Mouse (Mus musculus) forebrain, embryonic 14.5 days (tissue): ENCODE measurements at regions not wholly inside any gene's neighbourhood (a gene's known extent, or its start where the extent isn't known, plus 50 kb on each side); places are given as distances from the start of the nearest gene placed in this dataset.
A peak's percentile ranks its signal among the peaks of the same experiment; 100 is the strongest.

ENCODE experiments used
- ATAC-seq: fragments of 200-750 bp; cut with Nextera tagmentation; 2 replicates; pipeline ENCODE4 v1.8.0; 2017; ENCODE audit warnings: mild to moderate bottlenecking, moderate library complexity
- DNase-seq: peaks from one replicate; pipeline ENCODE4 v3.0.0-alpha.2; 2015; ENCODE audit warnings: low spot score
- H3K27ac ChIP-seq: fragments of 300-500 bp; sonication (generic); 2 replicates; pipeline ENCODE4 v1.5.1; 2014; ENCODE audit warnings: low read depth, mild to moderate bottlenecking, control low read depth, low read length, moderate library complexity
- H3K27me3 ChIP-seq: fragments of 300-500 bp; sonication (generic); replicated peaks from 2 replicates; pipeline ENCODE4 v1.6.1; 2014; ENCODE audit warnings: low read length, control low read depth, mixed read lengths; ENCODE audit not compliant: control insufficient read depth, insufficient read depth
- H3K36me3 ChIP-seq: fragments of 300-500 bp; sonication (generic); 2 replicates; pipeline ENCODE4 v1.6.1; 2014; ENCODE audit warnings: low read length, control low read depth; ENCODE audit not compliant: control insufficient read depth, insufficient read depth
- H3K4me1 ChIP-seq: fragments of 300-500 bp; sonication (generic); 2 replicates; pipeline ENCODE4 v1.6.1; 2014; ENCODE audit warnings: antibody characterized with exemption, low read length, control low read depth; ENCODE audit not compliant: control insufficient read depth, insufficient read depth
- H3K4me2 ChIP-seq: fragments of 300-500 bp; sonication (generic); 2 replicates; pipeline ENCODE4 v1.6.1; 2014; ENCODE audit warnings: mild to moderate bottlenecking, control low read depth, low read length
- H3K4me3 ChIP-seq: fragments of 300-500 bp; sonication (generic); 2 replicates; pipeline ENCODE4 v1.5.1; 2014; ENCODE audit warnings: low read depth, low read length, control low read depth
- H3K9ac ChIP-seq: fragments of 300-500 bp; sonication (generic); 2 replicates; pipeline ENCODE4 v1.6.1; 2014; ENCODE audit warnings: mild to moderate bottlenecking, low read length, control low read depth, moderate library complexity
- H3K9me3 ChIP-seq: fragments of 300-500 bp; sonication (generic); replicated peaks from 2 replicates; pipeline ENCODE4 v1.6.1; 2016; ENCODE audit warnings: low read length, control low read depth, mixed read lengths; ENCODE audit not compliant: control insufficient read depth
- WGBS: fragments of 180-500 bp; shearing (Covaris S2); extraction: QIAGEN DNeasy Blood & Tissue Kit; methylation state at CpG from one replicate; pipeline ENCODE4 v1.1.7; 2014; 5-methylcytosine and 5-hydroxymethylcytosine counted together

DNA sequence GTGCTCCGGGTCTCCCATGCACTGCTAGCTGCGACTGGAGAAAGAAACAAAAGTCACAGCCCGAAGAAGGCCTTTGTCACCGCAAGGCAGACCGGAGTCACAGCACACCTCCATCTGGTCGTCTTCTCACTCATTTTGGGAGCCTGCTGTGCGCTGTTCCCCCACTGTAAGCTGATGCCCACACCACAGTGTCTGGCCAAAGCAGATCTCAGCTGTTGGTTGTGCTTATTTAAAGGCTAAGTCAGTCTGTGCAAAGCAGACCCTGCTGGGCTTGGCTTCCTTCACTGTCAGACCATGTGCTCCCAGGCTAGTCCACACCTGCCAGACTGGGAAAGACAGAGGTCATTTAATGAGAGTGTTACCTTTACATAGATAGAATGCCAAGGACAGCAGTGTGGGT, 463.8 kb upstream of the Zmiz1 start:
- Histone ChIP-seq H3K9ac (no peak overlapping the region), H3K9me3 (no peaks in the 10 kb centered on the region; the same call in 1 of the 2 replicates), H3K4me2 (no peak overlapping the region), H3K4me1 (peaks cover 34% of the 10 kb centered on the region), H3K27ac (no peak overlapping the region), H3K27me3 (no peaks in the 10 kb centered on the region), H3K36me3 (no peaks in the 10 kb centered on the region), H3K4me3 (no peak overlapping the region)
- DNase-seq (peak; percentile 52), ATAC-seq (0 out of 2 replicates have a peak, but pooled peaks have one; percentile 25)
- 63% methylated on average over 7 of the region's 7 CpGs for WGBS

DNA sequence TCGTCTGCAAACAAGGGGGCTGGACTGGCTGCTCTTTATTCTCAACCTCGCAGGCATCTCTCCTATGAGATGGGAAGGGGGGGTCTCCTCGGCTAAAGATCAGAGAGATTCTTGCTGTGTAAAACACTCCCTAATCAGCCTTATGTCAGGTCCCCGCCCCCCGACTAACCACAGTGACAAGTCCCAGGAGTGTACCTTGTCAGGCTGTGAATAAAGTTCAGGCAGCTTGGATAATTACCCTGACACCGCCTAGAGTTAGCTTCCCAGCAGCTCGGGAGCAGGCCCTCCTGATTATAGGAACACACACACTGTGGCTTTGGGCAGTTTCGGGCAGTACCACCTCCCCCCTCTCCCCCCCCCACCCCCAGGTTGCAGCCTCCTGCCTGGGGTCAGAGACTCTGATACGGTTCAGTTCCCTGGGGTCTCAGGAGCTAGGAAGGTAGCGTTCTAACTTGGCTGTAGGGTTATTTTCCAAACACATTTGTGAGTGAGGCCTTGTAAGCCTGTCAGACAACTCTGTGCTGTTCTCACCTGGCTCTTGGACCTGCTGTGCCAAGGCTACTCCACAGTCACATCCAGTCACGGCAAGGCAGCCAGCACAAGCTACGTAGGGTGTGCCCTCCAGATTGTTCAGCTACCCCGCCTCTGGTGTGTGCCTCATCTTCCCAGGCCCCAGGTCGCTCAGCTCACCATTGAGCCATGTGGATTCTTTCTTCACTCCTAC, 461.0 kb upstream of the Zmiz1 start:
- ATAC-seq: peak; percentile 30
- Histone ChIP-seq H3K36me3 (no peaks in the 10 kb centered on the region), H3K9ac (no peak overlapping the region), H3K4me3 (no peak overlapping the region), H3K27me3 (no peaks in the 10 kb centered on the region), H3K9me3 (no peaks in the 10 kb centered on the region), H3K27ac (no peak overlapping the region), H3K4me2 (no peak overlapping the region), H3K4me1 (peaks cover 32% of the 10 kb centered on the region)
- WGBS: 25% methylated on average over 14 of the region's 14 CpGs
- DNase-seq: peak; percentile 56

- 74% methylated on average over 3 of the region's 3 CpGs for WGBS
- H3K4me3 ChIP-seq: no peak overlapping the region
- ATAC-seq: no peak
- H3K9me3 ChIP-seq: no peaks in the 10 kb centered on the region
- H3K27ac ChIP-seq: no peak overlapping the region
- no peak overlapping the region for H3K4me2 ChIP-seq
- H3K9ac ChIP-seq: no peak overlapping the region
- DNase-seq: no peak
- no peaks in the 10 kb centered on the region for H3K27me3 ChIP-seq
- H3K4me1 ChIP-seq: peaks cover 23% of the 10 kb centered on the region
- no peaks in the 10 kb centered on the region for H3K36me3 ChIP-seq
Observed at GRCm38 (mm10) chr14:24999008-24999572, 459.9 kb upstream of the Zmiz1 start.

DNA sequence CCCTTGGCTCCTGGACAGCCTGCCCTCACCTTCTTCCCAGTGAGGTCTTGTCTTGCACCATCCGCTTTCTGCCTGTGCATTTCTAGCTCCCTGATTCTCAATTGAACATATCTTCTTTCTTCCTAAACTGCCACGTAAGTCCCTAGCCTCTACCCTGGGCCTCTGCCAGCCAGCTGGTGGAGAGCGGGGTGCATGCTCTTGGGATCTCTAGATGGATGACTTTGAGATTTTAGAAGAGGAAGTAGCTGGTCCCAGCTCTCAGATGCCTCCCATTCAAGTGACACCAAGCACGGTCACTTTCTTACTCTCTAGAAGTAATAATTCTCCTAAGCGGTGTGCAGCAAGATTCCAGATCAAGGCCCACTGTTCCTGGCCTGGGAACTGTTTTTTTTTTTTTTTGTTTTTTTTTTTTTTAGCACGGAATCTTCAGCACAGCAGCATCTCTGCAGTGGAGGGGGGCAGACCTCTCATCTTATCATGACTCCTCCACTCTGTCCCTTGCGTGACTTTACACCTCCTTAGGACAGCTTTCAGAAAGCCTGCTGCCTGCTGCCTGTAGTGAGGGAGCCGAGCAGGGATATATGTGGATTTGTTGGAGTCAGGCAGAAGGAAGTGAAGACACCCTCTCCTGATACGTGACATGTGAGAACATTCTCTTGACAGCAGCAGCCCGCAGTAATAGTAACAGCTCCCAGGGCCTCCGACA, 453.6 kb upstream of the Zmiz1 start:
- ATAC-seq (no peak), DNase-seq (no peak)
- no peaks in the 10 kb centered on the region for H3K36me3 ChIP-seq
- no peaks in the 10 kb centered on the region for H3K9me3 ChIP-seq
- H3K27me3 ChIP-seq: no peaks in the 10 kb centered on the region
- 84% methylated on average over 11 of the region's 11 CpGs for WGBS
- H3K4me3 ChIP-seq: no peak overlapping the region
- no peak overlapping the region for H3K4me2 ChIP-seq
- H3K4me1 ChIP-seq: no peaks in the 10 kb centered on the region
- no peak overlapping the region for H3K9ac ChIP-seq
- H3K27ac ChIP-seq: no peak overlapping the region

DNA sequence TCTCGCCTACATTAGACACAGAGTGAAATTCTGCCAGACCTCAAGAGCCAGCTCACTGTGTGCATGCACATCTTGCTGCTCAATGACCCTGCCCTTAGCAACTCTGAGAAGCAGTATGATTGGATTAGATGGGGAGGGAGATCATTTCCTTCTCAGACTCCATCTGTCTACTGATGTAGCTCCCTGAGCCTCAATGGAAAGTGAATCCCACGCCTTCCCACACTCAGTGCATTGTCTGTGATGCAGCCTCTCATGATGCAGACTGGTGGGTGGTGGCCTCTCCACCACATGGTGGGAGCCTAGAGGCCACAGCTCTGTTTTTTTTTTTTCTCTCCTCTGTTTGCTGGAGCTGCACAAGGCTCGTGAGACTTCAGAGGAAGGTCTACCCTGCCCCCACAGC, 447.1 kb upstream of the Zmiz1 start:
- no peak overlapping the region for H3K4me3 ChIP-seq
- ATAC-seq (no peak), DNase-seq (no peak)
- H3K4me2 ChIP-seq: no peak overlapping the region
- WGBS: 72% methylated on average over 3 of the region's 3 CpGs
- H3K4me1 ChIP-seq: peaks cover 12% of the 10 kb centered on the region
- no peaks in the 10 kb centered on the region for H3K27me3 ChIP-seq
- no peaks in the 10 kb centered on the region for H3K9me3 ChIP-seq
- no peaks in the 10 kb centered on the region for H3K36me3 ChIP-seq
- no peak overlapping the region for H3K9ac ChIP-seq
- H3K27ac ChIP-seq: no peak overlapping the region

DNA sequence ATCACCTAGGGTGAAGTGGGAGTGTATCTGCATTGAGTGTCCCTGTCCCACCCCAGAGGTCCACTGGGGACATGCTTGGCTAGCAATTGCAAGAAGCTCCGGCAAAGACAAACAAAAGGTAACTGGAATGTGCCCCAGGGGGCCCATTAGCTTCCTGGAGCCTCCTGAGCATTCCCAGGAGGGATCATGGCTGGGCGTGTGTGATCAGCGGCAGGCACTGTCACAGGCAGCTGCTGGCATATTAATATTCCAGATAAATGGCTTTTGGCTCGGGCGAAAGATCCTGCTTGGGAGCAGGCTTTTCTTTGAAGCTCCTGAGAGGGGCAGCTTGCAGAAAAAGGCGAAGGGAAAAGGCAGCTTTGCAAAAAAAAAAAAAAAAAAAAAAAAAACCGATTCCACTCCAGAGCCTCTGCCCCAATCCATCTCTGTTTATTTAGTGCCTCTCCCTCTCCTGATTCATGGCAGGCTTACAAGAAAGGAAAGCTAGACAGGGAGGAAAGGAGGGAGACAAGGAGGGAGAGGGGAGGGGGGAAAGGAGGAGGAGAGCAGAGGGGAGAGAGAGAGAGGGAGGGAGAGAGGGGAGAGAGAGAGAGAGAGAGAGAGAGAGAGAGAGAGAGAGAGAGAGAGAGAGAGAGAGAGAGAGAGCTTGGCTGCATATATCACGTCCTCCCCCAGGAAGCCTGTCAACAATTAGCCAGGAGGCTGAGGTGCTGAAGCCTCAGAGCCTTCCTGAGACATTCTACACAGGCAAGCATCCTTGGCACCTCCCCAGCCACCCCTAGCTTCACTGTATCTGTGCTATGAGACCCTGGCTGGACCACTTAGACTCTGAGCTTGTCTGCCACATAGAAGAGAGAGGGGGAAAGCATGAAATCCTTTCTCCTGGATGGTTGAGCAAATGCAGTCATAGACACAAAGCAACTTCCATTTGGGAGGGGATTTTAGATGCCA, 443.4 kb upstream of the Zmiz1 start:
- DNase-seq: peak; percentile 87
- H3K4me2 ChIP-seq: peak overlapping the region; percentile 37
- ATAC-seq: peak; percentile 83
- WGBS: 1% methylated on average over 8 of the region's 8 CpGs
- H3K27ac ChIP-seq: peak overlapping the region; percentile 94
- H3K36me3 ChIP-seq: no peaks in the 10 kb centered on the region
- no peaks in the 10 kb centered on the region for H3K9me3 ChIP-seq
- H3K27me3 ChIP-seq: no peaks in the 10 kb centered on the region
- H3K4me1 ChIP-seq: peaks cover 12% of the 10 kb centered on the region
- H3K9ac ChIP-seq: peak overlapping the region; percentile 32
- no peak overlapping the region for H3K4me3 ChIP-seq

- ATAC-seq: no peak
- H3K36me3 ChIP-seq: no peaks in the 10 kb centered on the region
- 68% methylated on average over 5 of the region's 5 CpGs for WGBS
- DNase-seq: no peak
- H3K4me1 ChIP-seq: peaks cover 12% of the 10 kb centered on the region
- no peaks in the 10 kb centered on the region for H3K9me3 ChIP-seq
- no peak overlapping the region for H3K9ac ChIP-seq
- no peaks in the 10 kb centered on the region for H3K27me3 ChIP-seq
- H3K4me3 ChIP-seq: no peak overlapping the region
- no peak overlapping the region for H3K27ac ChIP-seq
- no peak overlapping the region for H3K4me2 ChIP-seq
Observed at GRCm38 (mm10) chr14:25017860-25018259, 441.1 kb upstream of the Zmiz1 start.

- H3K9ac ChIP-seq: no peak overlapping the region
- ATAC-seq (no peak), DNase-seq (no peak)
- no peaks in the 10 kb centered on the region for H3K9me3 ChIP-seq
- H3K4me3 ChIP-seq: no peak overlapping the region
- WGBS: 85% methylated on average over 4 of the region's 4 CpGs
- no peak overlapping the region for H3K27ac ChIP-seq
- no peak overlapping the region for H3K4me2 ChIP-seq
- peaks cover 12% of the 10 kb centered on the region for H3K4me1 ChIP-seq
- no peaks in the 10 kb centered on the region for H3K36me3 ChIP-seq
- no peaks in the 10 kb centered on the region for H3K27me3 ChIP-seq
Observed at GRCm38 (mm10) chr14:25019306-25019905, 439.6 kb upstream of the Zmiz1 start.
